Mouse (Mus musculus) G1E-ER4 (cell line): ENCODE results near the gene Zfp941. TPM values are rescaled to one million over a fixed set of nuclear protein-coding genes. Genes with fewer than 3 reads are reported as not detected.

Experiments used
- GATA1 ChIP-seq: IDR thresholded peaks from one replicate; pipeline ENCODE4 v1.8.0; 2012; ENCODE audit warnings: low read length, inconsistent platforms
- polyA plus RNA-seq: library from polyadenylated mRNA; stranded (reverse); fragments of >175 nt; gene quantifications from 2 replicates; pipeline ENCODE4 v1.2.3, GENCODE M21; 2012

Gene Zfp941
- polyA plus RNA-seq, 1 experiment, result not detected

- TF ChIP-seq GATA1, result no peak
Measured at GRCm38 (mm10) chr7:140820173-140820572, 1.8 kb downstream of the Zfp941 start.

GRCm38 (mm10) chr7:140812850-140813249 lies 9.1 kb downstream of the Zfp941 start:
- TF ChIP-seq GATA1, result no peak

DNA sequence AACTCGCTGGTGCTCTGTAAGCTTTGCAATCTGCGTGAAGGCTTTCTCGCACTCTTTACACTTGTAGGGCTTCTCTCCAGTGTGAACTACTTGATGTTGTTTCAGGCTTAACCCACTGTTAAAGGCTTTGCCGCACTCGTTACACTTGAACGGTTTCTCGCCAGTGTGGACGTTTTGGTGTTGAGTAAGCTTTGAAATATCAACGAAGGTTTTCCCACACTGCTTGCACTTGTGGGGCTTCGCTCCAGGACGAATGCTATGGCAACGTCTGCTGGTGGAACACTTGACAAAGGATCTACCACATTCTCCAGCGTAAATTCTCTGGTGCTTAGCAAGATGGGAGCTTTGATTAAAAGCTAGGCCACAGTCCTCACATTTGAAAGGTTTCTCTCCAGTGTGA lies 10.3 kb downstream of the Zfp941 start:
- no peak for TF ChIP-seq GATA1

- no peak for TF ChIP-seq GATA1
Measured at GRCm38 (mm10) chr7:140810496-140810895, 11.5 kb downstream of the Zfp941 start.

DNA sequence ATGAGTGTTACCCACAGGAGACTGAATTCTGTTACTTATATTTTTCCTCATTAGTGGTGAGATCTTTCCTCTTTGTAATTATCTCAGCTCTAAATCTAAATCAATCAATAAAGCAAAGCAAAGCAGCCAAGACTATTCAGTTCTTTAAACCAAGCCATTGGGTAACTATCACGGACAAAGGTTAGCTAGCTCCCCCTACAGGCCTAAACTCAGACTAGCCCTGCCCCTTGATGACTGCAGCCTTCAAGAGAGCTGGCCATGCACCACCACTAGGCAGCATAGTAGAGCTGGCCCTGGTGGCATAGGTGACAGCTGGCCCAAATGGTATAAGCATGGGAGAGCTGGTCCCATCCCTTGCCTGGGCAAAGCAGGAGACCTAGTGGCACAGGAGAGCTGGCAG lies 16.3 kb downstream of the Zfp941 start:
- no peak for TF ChIP-seq GATA1

DNA sequence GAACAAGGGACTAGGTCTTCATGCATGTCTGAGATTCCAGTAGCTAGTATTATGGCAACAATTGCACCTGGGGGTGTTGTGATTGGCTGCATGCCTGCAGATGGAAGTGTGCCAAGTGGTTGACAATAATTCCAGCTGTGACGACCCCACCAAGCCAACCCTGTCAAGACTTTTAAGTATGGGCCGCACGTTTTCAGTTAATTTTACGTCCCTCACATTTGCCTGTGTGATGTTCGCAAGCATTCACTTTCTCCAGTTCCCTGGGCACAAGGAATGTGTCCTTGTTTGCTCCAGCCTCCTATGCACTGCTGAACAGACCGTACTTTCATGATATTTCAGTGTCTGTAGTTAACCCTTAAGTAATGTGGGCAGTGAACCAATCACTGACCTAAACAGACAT lies 19.3 kb downstream of the Zfp941 start:
- no peak for TF ChIP-seq GATA1

GRCm38 (mm10) chr7:140798212-140798611 lies 23.8 kb downstream of the Zfp941 start:
- TF ChIP-seq GATA1, result no peak

- TF ChIP-seq GATA1, result no peak
Measured at GRCm38 (mm10) chr7:140797619-140798018, 24.4 kb downstream of the Zfp941 start.

DNA sequence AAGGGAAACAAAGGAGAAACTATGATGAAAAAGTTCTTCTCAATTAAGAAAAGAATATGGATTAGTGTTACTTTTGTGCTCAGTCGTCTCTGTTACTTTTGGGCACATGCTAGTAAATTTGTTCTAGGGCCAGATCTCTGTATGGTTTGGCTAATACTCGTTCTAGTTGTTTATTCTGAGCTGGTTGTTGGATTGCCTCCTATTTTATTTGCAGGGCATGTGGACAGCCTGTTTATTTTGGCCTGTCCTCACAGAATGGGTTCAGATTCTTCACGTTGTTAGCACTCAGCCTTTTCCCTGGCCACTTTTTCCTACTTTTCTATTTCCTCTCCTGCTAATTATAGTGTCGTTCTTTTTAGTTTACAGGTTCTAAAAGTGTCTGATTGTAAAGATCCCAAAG lies 28.4 kb downstream of the Zfp941 start:
- no peak for TF ChIP-seq GATA1

GRCm38 (mm10) chr7:140788053-140788435 lies 33.9 kb downstream of the Zfp941 start:
- no peak for TF ChIP-seq GATA1

DNA sequence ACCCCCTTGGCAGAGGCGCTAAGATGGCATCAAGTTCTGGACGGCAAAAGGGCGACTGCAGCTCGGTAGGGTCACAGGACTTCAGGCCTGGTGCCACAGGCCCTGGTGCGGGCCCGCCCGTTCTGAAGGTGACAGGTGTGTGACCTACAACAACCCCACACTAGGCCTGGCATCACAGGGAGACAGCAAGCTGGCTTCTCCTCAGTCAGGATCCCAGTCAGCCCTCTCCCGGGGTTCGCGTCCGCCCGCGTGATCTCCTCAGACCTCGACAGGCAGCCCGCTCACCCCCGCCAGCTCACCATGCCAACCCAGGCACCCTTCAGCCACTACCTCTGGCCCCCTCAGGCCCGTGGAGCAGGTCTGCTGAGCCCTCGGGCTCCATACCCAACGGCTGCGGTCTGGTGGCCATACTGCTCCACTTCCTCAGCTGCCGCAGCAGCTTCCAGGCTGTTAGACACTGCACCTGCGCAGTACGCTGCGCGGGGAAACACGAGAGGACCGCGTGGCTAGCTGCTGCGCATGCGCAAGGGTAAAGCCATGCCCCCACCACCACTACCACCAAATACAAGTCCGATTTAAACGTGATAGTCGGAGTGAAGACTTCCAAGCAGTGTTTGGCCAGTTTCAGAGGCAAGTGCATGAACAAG lies 34.4 kb downstream of the Zfp941 start, which contains the start of gene Syce1:
TSS of gene Syce1 (minus strand) at position 447 of the 647 bp plus-strand sequence.
- TF ChIP-seq GATA1, result no peak

DNA sequence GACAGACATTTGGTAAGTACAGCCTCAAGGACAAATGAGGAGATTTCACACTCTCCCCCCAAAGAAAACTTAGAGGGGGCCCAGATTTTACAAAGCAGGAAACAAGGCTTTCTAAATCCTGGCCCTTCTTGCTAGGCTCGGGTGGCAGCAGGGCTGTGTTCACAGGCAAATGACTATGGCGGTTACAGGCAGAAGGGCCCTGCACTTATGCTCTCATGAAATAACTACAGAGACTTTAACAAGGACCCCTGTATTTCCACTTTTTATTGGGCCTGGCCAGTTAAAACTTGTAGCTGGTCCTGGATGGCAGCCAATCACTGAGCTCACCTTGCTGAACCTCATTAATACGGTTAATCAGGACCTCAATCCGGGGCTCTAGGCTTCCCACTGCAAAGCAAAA lies 41.4 kb downstream of the Zfp941 start:
- no peak for TF ChIP-seq GATA1

GRCm38 (mm10) chr7:140765888-140766739 lies 55.9 kb downstream of the Zfp941 start:
- no peak for TF ChIP-seq GATA1

DNA sequence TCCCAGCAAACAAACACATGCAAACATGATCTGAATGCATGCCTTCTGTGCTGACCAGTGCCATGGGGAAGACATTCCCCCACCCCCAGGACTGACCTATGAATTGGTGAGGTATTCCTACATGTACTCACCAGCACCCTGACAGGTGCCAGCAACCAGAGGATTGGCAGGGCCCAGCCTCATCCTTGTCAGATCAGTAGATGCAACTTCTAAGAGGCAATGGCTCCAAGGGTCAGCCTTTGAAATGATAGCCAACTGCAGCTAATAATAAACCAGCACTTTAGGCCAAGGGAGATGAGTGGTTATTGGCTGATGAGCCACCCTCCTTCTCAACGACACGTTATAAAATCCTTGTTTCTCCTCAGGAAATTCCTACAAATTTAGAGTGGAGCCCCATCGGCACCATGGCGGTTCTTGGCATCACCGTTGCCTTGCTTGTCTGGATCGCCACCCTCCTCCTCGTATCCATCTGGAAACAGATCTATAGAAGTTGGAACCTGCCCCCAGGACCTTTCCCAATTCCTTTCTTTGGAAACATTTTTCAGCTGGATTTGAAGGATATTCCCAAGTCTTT lies 58.4 kb downstream of the Zfp941 start, which contains the start of gene Cyp2e1:
TSS of gene Cyp2e1 (plus strand) at position 293 of the 574 bp plus-strand sequence.
- TF ChIP-seq GATA1, result no peak

- no peak for TF ChIP-seq GATA1
Measured at GRCm38 (mm10) chr7:140760647-140761046, 61.3 kb downstream of the Zfp941 start.

Other genes starting within 250 kb of the Zfp941 start
- not detected in 2 replicates for gene Olfr46, start 220.9 kb downstream of the Zfp941 start, polyA plus RNA-seq
- not detected in 2 replicates for gene Olfr61, start 193.2 kb downstream of the Zfp941 start, polyA plus RNA-seq
- not detected in 2 replicates for gene Olfr53, start 175.7 kb downstream of the Zfp941 start, polyA plus RNA-seq
- gene Olfr539, start 162.2 kb downstream of the Zfp941 start, polyA plus RNA-seq, result not detected in 2 replicates
- gene Olfr45, start 140.2 kb downstream of the Zfp941 start, polyA plus RNA-seq, result not detected in 2 replicates
- gene Olfr541, start 124.9 kb downstream of the Zfp941 start, polyA plus RNA-seq, result not detected in 2 replicates
- not detected in 2 replicates for gene Cyp2e1, start 58.4 kb downstream of the Zfp941 start, polyA plus RNA-seq
- gene Syce1, start 34.3 kb downstream of the Zfp941 start, polyA plus RNA-seq, result not detected in 2 replicates
- gene Urah, start 12.8 kb upstream of the Zfp941 start, polyA plus RNA-seq, result not detected in 2 replicates
- gene Scgb1c1, start 23.4 kb upstream of the Zfp941 start, polyA plus RNA-seq, result not detected in 2 replicates
- 0.06 TPM in 1 of 2 replicates, not detected in the other for gene Odf3, start 25.6 kb upstream of the Zfp941 start, polyA plus RNA-seq
- gene Gm45785, start 34.2 kb upstream of the Zfp941 start, polyA plus RNA-seq, result 0.18 and 0.99 TPM in 2 replicates
- gene Ric8a, start 34.8 kb upstream of the Zfp941 start, polyA plus RNA-seq, result 39.1 and 49.2 TPM in 2 replicates
- gene Bet1l, start 35.4 kb upstream of the Zfp941 start, polyA plus RNA-seq, result 3.2 and 3.9 TPM in 2 replicates
- 50.0 and 92.4 TPM in 2 replicates for gene Psmd13, start 59.8 kb upstream of the Zfp941 start, polyA plus RNA-seq
- 25.4 and 38.9 TPM in 2 replicates for gene Sirt3, start 60.1 kb upstream of the Zfp941 start, polyA plus RNA-seq
- gene Cox8b, start 78.3 kb upstream of the Zfp941 start, polyA plus RNA-seq, result not detected in 2 replicates
- gene Nlrp6, start 98.7 kb upstream of the Zfp941 start, polyA plus RNA-seq, result not detected in 2 replicates
- gene Pgghg, start 119.2 kb upstream of the Zfp941 start, polyA plus RNA-seq, result 6.3 and 7.2 TPM in 2 replicates
- 0.43 and 0.61 TPM in 2 replicates for gene Ifitm5, start 128.1 kb upstream of the Zfp941 start, polyA plus RNA-seq
- not detected in 2 replicates for gene Gm45717, start 133.8 kb upstream of the Zfp941 start, polyA plus RNA-seq
- gene Ifitm2, start 133.8 kb upstream of the Zfp941 start, polyA plus RNA-seq, result 234 and 285 TPM in 2 replicates
- 0.08 and 0.26 TPM in 2 replicates for gene Ifitm1, start 145.0 kb upstream of the Zfp941 start, polyA plus RNA-seq
- not detected in 2 replicates for gene Ifitm3, start 188.6 kb upstream of the Zfp941 start, polyA plus RNA-seq
- gene Ifitm6, start 195.7 kb upstream of the Zfp941 start, polyA plus RNA-seq, result not detected in 2 replicates
- not detected in 2 replicates for gene Gm17387, start 207.0 kb upstream of the Zfp941 start, polyA plus RNA-seq
- gene B4galnt4, start 238.9 kb upstream of the Zfp941 start, polyA plus RNA-seq, result not detected in 2 replicates